Mouse (Mus musculus) MEL (cell line): Measurements from ENCODE around the gene Hagh. TPM values are rescaled to one million over a fixed set of nuclear protein-coding genes. Genes with fewer than 3 reads are reported as not detected.

Source experiments
- DNase-seq: peaks from one replicate; pipeline ENCODE4 v3.0.0; 2011; ENCODE audit warnings: low read depth, low spot score
- H3K27ac ChIP-seq: 2 replicates; pipeline ENCODE4 v1.5.1; 2012; ENCODE audit warnings: low read depth, mild to moderate bottlenecking, control low read depth, low read length, moderate library complexity; ENCODE audit not compliant: control insufficient read depth
- H3K27me3 ChIP-seq, 2 experiments: fragments of 150-350 bp in 1 of 2; sonication (generic) in 1 of 2; 2 replicates each; pipeline ENCODE4 v1.6.1; 2012; ENCODE audit warnings: low read length in 2 of 2, mild to moderate bottlenecking in 2 of 2, improper control_type of control experiment in 1 of 2, moderate library complexity in 1 of 2; ENCODE audit not compliant: insufficient read depth in 2 of 2, control insufficient read depth in 1 of 2
- H3K36me3 ChIP-seq, 2 experiments: 2 replicates each; pipeline ENCODE4 v1.6.1; 2012 to 2014; ENCODE audit warnings: low read length in 2 of 2, improper control_type of control experiment in 1 of 2, inconsistent platforms in 1 of 2, mild to moderate bottlenecking in 1 of 2; ENCODE audit not compliant: insufficient read depth in 2 of 2, control insufficient read depth in 1 of 2
- H3K4me1 ChIP-seq, 2 experiments: fragments of 150-350 bp in 1 of 2; sonication (generic) in 1 of 2; 2 replicates each; pipeline ENCODE4 v1.6.1; 2012; ENCODE audit warnings: low read length in 2 of 2, improper control_type of control experiment in 1 of 2, mild to moderate bottlenecking in 1 of 2; ENCODE audit not compliant: insufficient read depth in 2 of 2, control insufficient read depth in 1 of 2
- H3K4me3 ChIP-seq, 2 experiments: fragments of 150-350 bp in 1 of 2; sonication (generic) in 1 of 2; 2 replicates each; pipeline ENCODE4 v1.5.1; 2012; ENCODE audit warnings: low read depth in 2 of 2, low read length in 2 of 2, mild to moderate bottlenecking in 2 of 2, moderate library complexity in 2 of 2, control low read depth in 1 of 2, improper control_type of control experiment in 1 of 2; ENCODE audit not compliant: control insufficient read depth in 1 of 2, insufficient read depth in 1 of 2
- H3K79me2 ChIP-seq: 2 replicates; pipeline ENCODE4 v1.6.1; 2012; ENCODE audit warnings: mild to moderate bottlenecking, low read length, moderate library complexity; ENCODE audit not compliant: control insufficient read depth, poor library complexity, insufficient read depth
- H3K9ac ChIP-seq: 2 replicates; pipeline ENCODE4 v1.6.1; 2012; ENCODE audit warnings: low read depth, mild to moderate bottlenecking, control low read depth, low read length, moderate library complexity; ENCODE audit not compliant: control insufficient read depth, poor library complexity, severe bottlenecking
- H3K9me3 ChIP-seq: fragments of 150-350 bp; sonication (generic); replicated peaks from 2 replicates; pipeline ENCODE4 v1.6.1; 2012; ENCODE audit warnings: mild to moderate bottlenecking, low read length, improper control_type of control experiment, moderate library complexity; ENCODE audit not compliant: insufficient read depth
- E2F4 ChIP-seq: IDR thresholded peaks from 2 replicates; pipeline ENCODE4 v1.6.1; 2011; ENCODE audit warnings: low read depth, low read length, improper control_type of control experiment, borderline replicate concordance
- ELF1 ChIP-seq: IDR thresholded peaks from 2 replicates; pipeline ENCODE4 v1.6.1; 2014; ENCODE audit warnings: low read depth, mild to moderate bottlenecking, inconsistent platforms, low read length, improper control_type of control experiment, moderate library complexity
- EP300 ChIP-seq, 2 experiments: IDR thresholded peaks; 2 replicates each; pipeline ENCODE4 v1.6.1; 2011; ENCODE audit warnings: improper control_type of control experiment in 2 of 2, low read length in 2 of 2, low read depth in 1 of 2, mild to moderate bottlenecking in 1 of 2
- ETS1 ChIP-seq: IDR thresholded peaks from 2 replicates; pipeline ENCODE4 v1.6.1; 2012; ENCODE audit warnings: low read depth, mild to moderate bottlenecking, inconsistent platforms, low read length, improper control_type of control experiment, moderate library complexity
- GABPA ChIP-seq: IDR thresholded peaks from 2 replicates; pipeline ENCODE4 v1.6.1; 2012; ENCODE audit warnings: low read depth, mild to moderate bottlenecking, inconsistent platforms, low read length, improper control_type of control experiment, moderate library complexity
- GATA1 ChIP-seq: IDR thresholded peaks from 2 replicates; pipeline ENCODE4 v1.6.1; 2011; ENCODE audit warnings: low read depth, low read length, improper control_type of control experiment
- KAT2A ChIP-seq: conservative IDR thresholded peaks from 2 replicates; pipeline ENCODE4 v1.6.1; 2012; ENCODE audit warnings: low read depth, low read length, improper control_type of control experiment, inconsistent platforms
- MAFK ChIP-seq: IDR thresholded peaks from 2 replicates; pipeline ENCODE4 v1.6.1; 2011; ENCODE audit warnings: low read depth, mild to moderate bottlenecking, low read length, improper control_type of control experiment, borderline replicate concordance
- MAX ChIP-seq: IDR thresholded peaks from 2 replicates; pipeline ENCODE4 v1.6.1; 2011; ENCODE audit warnings: low read length, improper control_type of control experiment
- MAZ ChIP-seq: IDR thresholded peaks from 2 replicates; pipeline ENCODE4 v1.6.1; 2012; ENCODE audit warnings: low read depth, mild to moderate bottlenecking, inconsistent platforms, low read length, improper control_type of control experiment
- MEF2A ChIP-seq: IDR thresholded peaks from 2 replicates; pipeline ENCODE4 v1.6.1; 2014; ENCODE audit warnings: low read depth, mild to moderate bottlenecking, inconsistent platforms, low read length, improper control_type of control experiment; ENCODE audit not compliant: poor library complexity, insufficient replicate concordance, severe bottlenecking; ENCODE audit errors: extremely low read depth
- MYC ChIP-seq: IDR thresholded peaks from 2 replicates; pipeline ENCODE4 v1.6.1; 2011; ENCODE audit warnings: low read depth, mild to moderate bottlenecking, low read length, improper control_type of control experiment, moderate library complexity
- NRF1 ChIP-seq: IDR thresholded peaks from 2 replicates; pipeline ENCODE4 v1.6.1; 2014; ENCODE audit warnings: low read depth, mild to moderate bottlenecking, inconsistent platforms, low read length, improper control_type of control experiment, moderate library complexity; ENCODE audit not compliant: poor library complexity, insufficient read depth, severe bottlenecking
- POLR2A ChIP-seq, 2 experiments: IDR thresholded peaks; 2 replicates each; pipeline ENCODE4 v1.6.1; 2011 to 2012; ENCODE audit warnings: low read length in 2 of 2, mild to moderate bottlenecking in 2 of 2, control low read depth in 1 of 2, improper control_type of control experiment in 1 of 2, low read depth in 1 of 2, moderate library complexity in 1 of 2; ENCODE audit not compliant: control insufficient read depth in 1 of 2, insufficient read depth in 1 of 2, poor library complexity in 1 of 2
- POLR2AphosphoS2 ChIP-seq: IDR thresholded peaks from 2 replicates; pipeline ENCODE4 v1.6.1; 2011; ENCODE audit warnings: low read length, improper control_type of control experiment
- RAD21 ChIP-seq: IDR thresholded peaks from 2 replicates; pipeline ENCODE4 v1.6.1; 2011; ENCODE audit warnings: mild to moderate bottlenecking, low read depth, low read length, improper control_type of control experiment
- RCOR1 ChIP-seq: IDR thresholded peaks from 2 replicates; pipeline ENCODE4 v1.6.1; 2012; ENCODE audit warnings: low read depth, mild to moderate bottlenecking, inconsistent platforms, low read length, improper control_type of control experiment
- SIN3A ChIP-seq: IDR thresholded peaks from 2 replicates; pipeline ENCODE4 v1.6.1; 2012; ENCODE audit warnings: low read length, improper control_type of control experiment, inconsistent platforms
- TAL1 ChIP-seq: IDR thresholded peaks from 2 replicates; pipeline ENCODE4 v1.6.1; 2012; ENCODE audit warnings: mild to moderate bottlenecking, inconsistent platforms, low read length, moderate library complexity, mixed read lengths
- TBP ChIP-seq: IDR thresholded peaks from 2 replicates; pipeline ENCODE4 v1.8.0; 2011; ENCODE audit warnings: low read depth, low read length, improper control_type of control experiment
- TCF12 ChIP-seq: IDR thresholded peaks from 2 replicates; pipeline ENCODE4 v1.6.1; 2014; ENCODE audit warnings: low read depth, mild to moderate bottlenecking, inconsistent platforms, low read length, improper control_type of control experiment, moderate library complexity
- USF1 ChIP-seq: IDR thresholded peaks from 2 replicates; pipeline ENCODE4 v1.6.1; 2014; ENCODE audit warnings: low read depth, mild to moderate bottlenecking, inconsistent platforms, low read length, improper control_type of control experiment, moderate library complexity
- ZNF384 ChIP-seq: IDR thresholded peaks from 2 replicates; pipeline ENCODE4 v1.6.1; 2012; ENCODE audit warnings: low read depth, mild to moderate bottlenecking, inconsistent platforms, low read length, improper control_type of control experiment
- polyA plus RNA-seq, 2 experiments: library from polyadenylated mRNA; stranded (reverse) in 1 of 2; unstranded in 1 of 2; fragments of >175 nt in 1 of 2; fragments of >200 nt in 1 of 2; gene quantifications; 2 replicates each; pipeline versions ENCODE4 v1.2.1 to v1.2.4; 2012; ENCODE audit warnings: low replicate concordance in 2 of 2, low read depth in 1 of 2; ENCODE audit not compliant: insufficient read length in 2 of 2, insufficient read depth in 1 of 2, missing spikeins in 1 of 2
- total RNA-seq: library from RNA; depleted of rRNA; stranded (reverse); fragments of 300-350 nt; gene quantifications from 2 replicates; pipeline ENCODE4 v1.2.3, GENCODE M21; 2012

Hagh gene
- total and polyA plus RNA-seq, 3 experiments = 37.5 to 49.6 TPM; not detected in 1

GRCm38 (mm10) chr17:24860076-24860475, 20.1 kb downstream of the Hagh start:
- DNase-seq = no peak
- Histone ChIP-seq H3K79me2 (no peaks in the 10 kb centered on the region), H3K9ac (no peak overlapping the region), H3K36me3 (peaks cover 0 to 11% of the 10 kb centered on the region in 2 experiments; a peak in 2 of 4 replicates), H3K9me3 (no peaks in the 10 kb centered on the region), H3K4me3 (no peak overlapping the region), H3K27ac (no peak overlapping the region), H3K4me1 (peaks cover 4 to 16% of the 10 kb centered on the region in 2 experiments), H3K27me3 (no peaks in the 10 kb centered on the region)
- no peak for TF ChIP-seq RAD21
- TF ChIP-seq POLR2AphosphoS2 = no peak
- TF ChIP-seq MAZ = no peak
- TF ChIP-seq NRF1 = no peak
- TF ChIP-seq POLR2A (IDR thresholded peaks at IDR 0.05; ENCODE audit: control insufficient read depth in 1 of 2, insufficient read depth in 1 of 2, low read depth in 1 of 2, low read length in 2 of 2, poor library complexity in 1 of 2) = no peak
- TF ChIP-seq SIN3A = no peak
- no peak for TF ChIP-seq MYC
- no peak for TF ChIP-seq GABPA
- TF ChIP-seq MAFK = no peak
- no peak for TF ChIP-seq TCF12
- TF ChIP-seq EP300 (IDR thresholded peaks at IDR 0.05; ENCODE audit: low read depth in 1 of 2, low read length in 2 of 2) = no peak

DNA sequence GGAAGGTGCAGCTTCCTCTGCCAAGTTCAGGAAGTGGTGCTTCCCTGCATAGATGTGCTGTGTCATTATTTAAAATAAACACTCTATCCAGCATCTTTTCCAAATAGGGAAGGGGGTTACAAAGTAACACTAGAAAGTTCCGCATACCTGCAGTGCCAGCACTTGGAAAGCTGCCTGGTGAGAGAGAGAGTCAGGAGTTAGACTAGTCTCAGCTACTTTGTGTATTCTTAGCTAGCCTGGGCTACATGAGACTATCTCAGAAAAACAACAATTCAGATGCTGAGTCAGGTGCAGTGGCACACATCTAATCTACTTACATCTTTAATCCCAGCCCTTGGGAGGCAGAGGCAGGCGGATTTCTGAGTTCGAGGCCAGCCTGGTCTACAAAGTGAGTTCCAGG, 21.8 kb downstream of the Hagh start:
- Histone ChIP-seq H3K4me1 (peaks cover 4 to 16% of the 10 kb centered on the region in 2 experiments), H3K9me3 (no peaks in the 10 kb centered on the region), H3K4me3 (no peak overlapping the region), H3K27me3 (no peaks in the 10 kb centered on the region), H3K79me2 (no peaks in the 10 kb centered on the region), H3K27ac (no peak overlapping the region), H3K9ac (no peak overlapping the region), H3K36me3 (peaks cover 0 to 11% of the 10 kb centered on the region in 2 experiments; a peak in 2 of 4 replicates)
- DNase-seq = no peak
- no peak for TF ChIP-seq RAD21
- TF ChIP-seq KAT2A = no peak
- TF ChIP-seq MAX = no peak
- no peak for TF ChIP-seq ETS1
- TF ChIP-seq MYC = no peak

DNA sequence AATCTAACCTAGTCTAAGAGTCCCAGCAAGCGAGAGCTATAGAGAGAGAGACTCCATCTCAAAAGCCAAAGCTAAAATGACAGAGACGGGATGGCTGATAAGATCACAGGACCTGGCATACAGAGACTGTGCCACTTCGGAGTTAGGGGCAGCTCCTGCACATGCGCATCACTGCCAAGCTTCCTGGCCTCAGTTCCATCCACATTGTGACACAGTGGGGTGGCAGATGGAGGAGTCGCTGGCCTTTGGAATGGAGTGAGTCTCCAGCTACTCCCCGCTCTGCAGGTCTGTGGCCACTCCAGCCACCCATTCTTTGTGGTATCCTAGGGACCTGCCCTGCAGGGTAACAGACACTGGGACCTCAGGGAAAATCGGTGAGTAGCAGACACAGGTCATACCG, 25.8 kb downstream of the Hagh start, which contains the start of gene Igfals:
Gene Igfals, plus strand, starts transcription at position 222 of the 400 bp plus-strand sequence.
- Histone ChIP-seq H3K4me1 (no peaks in the 10 kb centered on the region), H3K4me3 (no peak within 1 kb of the TSS), H3K27ac (no peak within 1 kb of the TSS), H3K9ac (no peak within 1 kb of the TSS), H3K27me3 (no peaks in the 10 kb centered on the region), H3K79me2 (no peaks in the 10 kb centered on the region), H3K9me3 (no peaks in the 10 kb centered on the region), H3K36me3 (no peaks in the 10 kb centered on the region)
- TF ChIP-seq USF1 = no peak
- TF ChIP-seq ZNF384 = no peak
- no peak for TF ChIP-seq TBP
- no peak for TF ChIP-seq E2F4
- no peak for TF ChIP-seq GABPA
- TF ChIP-seq MEF2A = no peak
- no peak for TF ChIP-seq GATA1
- TF ChIP-seq TAL1 = no peak
- no peak for TF ChIP-seq ELF1
- TF ChIP-seq RAD21 = no peak
- TF ChIP-seq RCOR1 = no peak
- DNase-seq = no peak
